Mouse (Mus musculus) heart, embryonic 16.5 days (tissue): ENCODE measurements around the gene Chia1. TPM values are rescaled to one million over a fixed set of nuclear protein-coding genes. Genes with fewer than 3 reads are reported as not detected.
"Not testable (repeated sequence)": the region's sequence is repeated elsewhere in the genome, so short reads cannot be mapped to it uniquely, and the experiment has no call there.

Source experiments
- ATAC-seq: fragments of 200-750 bp; cut with Nextera tagmentation; replicated peaks from 2 replicates; pipeline ENCODE4 v1.8.0; 2017; ENCODE audit warnings: moderate number of reproducible peaks; ENCODE audit not compliant: insufficient read depth, low FRiP score; ENCODE audit errors: extremely low read depth
- H3K27ac ChIP-seq: fragments of 300-500 bp; sonication (generic); 2 replicates; pipeline ENCODE4 v1.5.1; 2014; ENCODE audit warnings: mild to moderate bottlenecking, low read length, control low read depth, moderate library complexity
- H3K27me3 ChIP-seq: fragments of 300-500 bp; sonication (generic); 2 replicates; pipeline ENCODE4 v1.6.1; 2014; ENCODE audit warnings: low read length, mixed read lengths; ENCODE audit not compliant: control insufficient read depth, insufficient read depth
- H3K36me3 ChIP-seq: fragments of 300-500 bp; sonication (generic); 2 replicates; pipeline ENCODE4 v1.6.1; 2014; ENCODE audit not compliant: control insufficient read depth, insufficient read depth
- H3K4me1 ChIP-seq: fragments of 300-500 bp; sonication (generic); 2 replicates; pipeline ENCODE4 v1.6.1; 2014; ENCODE audit warnings: low read length, mixed read lengths; ENCODE audit not compliant: control insufficient read depth, insufficient read depth
- H3K4me2 ChIP-seq: fragments of 300-500 bp; sonication (generic); 2 replicates; pipeline ENCODE4 v1.6.1; 2014; ENCODE audit warnings: low read depth, mild to moderate bottlenecking, control low read depth, low read length
- H3K4me3 ChIP-seq: fragments of 300-500 bp; sonication (generic); 2 replicates; pipeline ENCODE4 v1.5.1; 2014; ENCODE audit warnings: mild to moderate bottlenecking, control low read depth, low read length
- H3K9ac ChIP-seq: fragments of 300-500 bp; sonication (generic); 2 replicates; pipeline ENCODE4 v1.6.1; 2014; ENCODE audit warnings: low read length, control low read depth
- H3K9me3 ChIP-seq: fragments of 300-500 bp; sonication (generic); replicated peaks from 2 replicates; pipeline ENCODE4 v1.6.1; 2016; ENCODE audit warnings: low read length; ENCODE audit not compliant: control insufficient read depth
- WGBS: fragments of 180-500 bp; shearing (Covaris S2); extraction: QIAGEN DNeasy Blood & Tissue Kit; methylation state at CpG from one replicate; pipeline ENCODE4 v1.1.7; 2014; 5-methylcytosine and 5-hydroxymethylcytosine counted together
- polyA plus RNA-seq: library from polyadenylated mRNA; unstranded; fragments of >200 nt; fragmentation: Nextera tagmentation; extraction: Ambion mirVana; gene quantifications from 2 replicates; pipeline ENCODE4 v1.2.1, GENCODE M21; 2015

Chia1 gene
- polyA plus RNA-seq, 1 experiment from 2014 or later = 0.08 TPM

- H3K27me3 ChIP-seq = no peaks in the 10 kb centered on the region
- ATAC-seq = no peak
- H3K9me3 ChIP-seq = peaks cover 11% of the 10 kb centered on the region
- no peak within 1 kb of the TSS for H3K9ac ChIP-seq
- H3K36me3 ChIP-seq = no peaks in the 10 kb centered on the region
- 69% methylated on average over 3 of the region's 3 CpGs for WGBS
- H3K4me1 ChIP-seq = no peaks in the 10 kb centered on the region
- H3K4me3 ChIP-seq = no peak within 1 kb of the TSS
- H3K4me2 ChIP-seq = no peak within 1 kb of the TSS
- no peak within 1 kb of the TSS for H3K27ac ChIP-seq
Measured at GRCm38 (mm10) chr3:106167464-106167863, 54.4 kb downstream of the Chia1 start, which contains the start of gene Chil3. Gene Chil3 (minus strand): TSS chr3:106167564.

- 49% methylated on average over 1 of the region's 1 CpGs for WGBS
- Histone ChIP-seq H3K4me1 (no peaks in the 10 kb centered on the region), H3K36me3 (no peaks in the 10 kb centered on the region), H3K27ac (no peak overlapping the region), H3K4me3 (no peak overlapping the region), H3K4me2 (no peak overlapping the region), H3K9ac (no peak overlapping the region), H3K9me3 (peaks cover 8% of the 10 kb centered on the region), H3K27me3 (no peaks in the 10 kb centered on the region)
- no peak for ATAC-seq
Measured at GRCm38 (mm10) chr3:106170522-106171053, 57.6 kb downstream of the Chia1 start.

GRCm38 (mm10) chr3:106171135-106171731 is 58.2 kb downstream of the Chia1 start:
- Histone ChIP-seq H3K4me1 (no peaks in the 10 kb centered on the region), H3K36me3 (no peaks in the 10 kb centered on the region), H3K4me2 (no peak overlapping the region), H3K4me3 (no peak overlapping the region), H3K27ac (no peak overlapping the region), H3K9me3 (peaks cover 8% of the 10 kb centered on the region), H3K27me3 (no peaks in the 10 kb centered on the region), H3K9ac (no peak overlapping the region)
- ATAC-seq = no peak
- WGBS = 70% methylated on average over 1 of the region's 1 CpGs

GRCm38 (mm10) chr3:106172506-106172905 is 59.5 kb downstream of the Chia1 start:
- ATAC-seq, H3K27me3 ChIP-seq, H3K4me2 ChIP-seq, H3K4me1 ChIP-seq, H3K4me3 ChIP-seq, H3K9ac ChIP-seq, H3K27ac ChIP-seq, H3K36me3 ChIP-seq: not testable (repeated sequence)
- peaks cover 11% of the 10 kb centered on the region for H3K9me3 ChIP-seq
- WGBS = 64% methylated on average over 2 of the region's 2 CpGs

- ATAC-seq, H3K9ac ChIP-seq, H3K4me1 ChIP-seq, H3K36me3 ChIP-seq, H3K4me3 ChIP-seq, H3K4me2 ChIP-seq, H3K27me3 ChIP-seq, H3K27ac ChIP-seq: not testable (repeated sequence)
- H3K9me3 ChIP-seq = peaks cover 15% of the 10 kb centered on the region
- WGBS = 57% methylated on average over 2 of the region's 2 CpGs
Measured at GRCm38 (mm10) chr3:106174971-106175370, 61.9 kb downstream of the Chia1 start.

- Histone ChIP-seq H3K27ac (no peak overlapping the region), H3K4me3 (no peak overlapping the region), H3K9me3 (peaks cover 14% of the 10 kb centered on the region), H3K4me1 (no peaks in the 10 kb centered on the region), H3K9ac (no peak overlapping the region), H3K36me3 (no peaks in the 10 kb centered on the region), H3K27me3 (no peaks in the 10 kb centered on the region), H3K4me2 (no peak overlapping the region)
- 83% methylated on average over 13 of the region's 13 CpGs for WGBS
- no peak for ATAC-seq
Measured at GRCm38 (mm10) chr3:106177509-106178189, 64.6 kb downstream of the Chia1 start.

Other genes starting within 250 kb of the Chia1 start
- 0.20 and 0.22 TPM in 2 replicates for gene Adora3, start 242.4 kb upstream of the Chia1 start, polyA plus RNA-seq
- gene Tmigd3, start 242.3 kb upstream of the Chia1 start, polyA plus RNA-seq = 0.32 TPM in 1 of 2 replicates, not detected in the other
- 0.90 and 1.6 TPM in 2 replicates for gene I830077J02Rik, start 180.6 kb upstream of the Chia1 start, polyA plus RNA-seq
- 85.9 and 86.6 TPM in 2 replicates for gene Wdr77, start 153.9 kb upstream of the Chia1 start, polyA plus RNA-seq
- 954 and 1,079 TPM in 2 replicates for gene Atp5f1, start 153.1 kb upstream of the Chia1 start, polyA plus RNA-seq
- gene Ovgp1, start 139.5 kb upstream of the Chia1 start, polyA plus RNA-seq = 1.2 and 1.6 TPM in 2 replicates
- gene Pifo, start 98.6 kb upstream of the Chia1 start, polyA plus RNA-seq = 1.1 and 2.5 TPM in 2 replicates
- gene Chil5, start 80.4 kb upstream of the Chia1 start, polyA plus RNA-seq = 0.19 and 0.29 TPM in 2 replicates
- gene Chil3, start 54.3 kb downstream of the Chia1 start, polyA plus RNA-seq = 0.15 and 0.29 TPM in 2 replicates
- gene Chil4, start 106.3 kb downstream of the Chia1 start, polyA plus RNA-seq = 0.12 and 0.22 TPM in 2 replicates